Mouse (Mus musculus) G1E (cell line): Measurements from ENCODE around the gene Atp5g2. TPM values are rescaled to one million over a fixed set of nuclear protein-coding genes. Genes with fewer than 3 reads are reported as not detected.
"Not testable (repeated sequence)": the region's sequence is repeated elsewhere in the genome, so short reads cannot be mapped to it uniquely, and the experiment has no call there.

Experiments used
- ATAC-seq: 2 replicates; pipeline ENCODE4 v1.8.0; 2016; ENCODE audit warnings: mild to moderate bottlenecking; ENCODE audit not compliant: insufficient number of reproducible peaks, poor library complexity, low FRiP score, severe bottlenecking; ENCODE audit errors: extremely low read depth
- DNase-seq: peaks from one replicate; pipeline ENCODE4 v3.0.0; 2012; ENCODE audit warnings: low spot score
- H3K27me3 ChIP-seq: 2 replicates; pipeline ENCODE4 v1.6.1; 2012; ENCODE audit warnings: mild to moderate bottlenecking, low read length, inconsistent platforms; ENCODE audit not compliant: insufficient read depth
- H3K36me3 ChIP-seq: replicated peaks from 2 replicates; pipeline ENCODE3; 2012; ENCODE audit warnings: mild to moderate bottlenecking, inconsistent platforms
- H3K4me1 ChIP-seq: 2 replicates; pipeline ENCODE4 v1.6.1; 2012; ENCODE audit warnings: low read depth, low read length, inconsistent platforms, mixed read lengths; ENCODE audit not compliant: insufficient read depth
- H3K4me3 ChIP-seq: 2 replicates; pipeline ENCODE4 v1.5.1; 2012; ENCODE audit warnings: low read depth, mild to moderate bottlenecking, inconsistent platforms, low read length, moderate library complexity, mixed read lengths
- H3K9me3 ChIP-seq: replicated peaks from 2 replicates; pipeline ENCODE4 v1.6.1; 2012; ENCODE audit warnings: inconsistent platforms
- CTCF ChIP-seq: IDR thresholded peaks from 2 replicates; pipeline ENCODE4 v1.5.1; 2012; ENCODE audit warnings: low read depth, low read length, inconsistent platforms, mixed read lengths
- GATA1 ChIP-seq: IDR thresholded peaks from 2 replicates; pipeline ENCODE4 v1.6.1; 2012; ENCODE audit warnings: borderline replicate concordance, low read length, inconsistent platforms, mixed read lengths
- GATA2 ChIP-seq: IDR thresholded peaks from 2 replicates; pipeline ENCODE4 v1.6.1; 2012; ENCODE audit warnings: low read depth, low read length, inconsistent platforms, borderline replicate concordance
- POLR2AphosphoS5 ChIP-seq: IDR thresholded peaks from 2 replicates; pipeline ENCODE4 v1.6.1; 2012; ENCODE audit warnings: low read depth, low read length, inconsistent platforms; ENCODE audit not compliant: insufficient replicate concordance
- TAL1 ChIP-seq: conservative IDR thresholded peaks from 2 replicates; pipeline ENCODE4 v1.6.1; 2012; ENCODE audit warnings: low read depth, low read length, inconsistent platforms, mixed read lengths
- polyA plus RNA-seq: library from polyadenylated mRNA; stranded (reverse); fragments of >175 nt; gene quantifications from 2 replicates; pipeline ENCODE4 v1.2.3, GENCODE M21; 2012
- total RNA-seq, 2 experiments: library from RNA; stranded (forward) in 1 of 2; stranded (reverse) in 1 of 2; fragments of 200-1000 nt in 1 of 2; fragments of >200 nt in 1 of 2; fragmentation: Nextera tagmentation in 1 of 2; gene quantifications; 2 replicates each; pipeline ENCODE4 v1.2.3; 2014 to 2017

The Atp5g2 gene
- total and polyA plus RNA-seq, 3 experiments = 80.3 to 274 (median 167) TPM

GRCm38 (mm10) chr15:102670767-102671575, 1.2 kb downstream of the Atp5g2 start:
- H3K9me3 ChIP-seq = no peaks in the 10 kb centered on the region
- H3K27me3 ChIP-seq = peaks cover 15% of the 10 kb centered on the region
- DNase-seq (peak; percentile 84), ATAC-seq (peak; percentile 94)
- peaks cover 35% of the 10 kb centered on the region for H3K36me3 ChIP-seq
- peak; percentile 95 for TF ChIP-seq CTCF
- no peak for TF ChIP-seq POLR2AphosphoS5
- peaks cover 54% of the 10 kb centered on the region for H3K4me1 ChIP-seq
- H3K4me3 ChIP-seq = peak overlapping the region; percentile 87

GRCm38 (mm10) chr15:102670281-102670680, 1.9 kb downstream of the Atp5g2 start:
- TF ChIP-seq CTCF (no peak), GATA1 (no peak), TAL1 (no peak), GATA2 (no peak), POLR2AphosphoS5 (no peak)
- ATAC-seq (no peak), DNase-seq (no peak)
- Histone ChIP-seq H3K27me3 (peaks cover 15% of the 10 kb centered on the region), H3K4me3 (peak overlapping the region; percentile 87), H3K36me3 (peaks cover 42% of the 10 kb centered on the region), H3K9me3 (no peaks in the 10 kb centered on the region), H3K4me1 (peaks cover 61% of the 10 kb centered on the region)

GRCm38 (mm10) chr15:102669571-102669970, 2.6 kb downstream of the Atp5g2 start:
- Histone ChIP-seq H3K9me3 (no peaks in the 10 kb centered on the region), H3K27me3 (peaks cover 15% of the 10 kb centered on the region), H3K4me1 (peaks cover 63% of the 10 kb centered on the region), H3K4me3 (peak overlapping the region; percentile 87), H3K36me3 (peaks cover 49% of the 10 kb centered on the region)
- ATAC-seq (no peak), DNase-seq (no peak)
- TF ChIP-seq GATA2 (no peak), TAL1 (no peak), GATA1 (no peak), POLR2AphosphoS5 (no peak), CTCF (no peak)

GRCm38 (mm10) chr15:102665494-102665893, 6.7 kb downstream of the Atp5g2 start:
- Histone ChIP-seq H3K9me3 (no peaks in the 10 kb centered on the region), H3K27me3 (no peaks in the 10 kb centered on the region), H3K4me3 (no peak overlapping the region), H3K4me1 (peaks cover 49% of the 10 kb centered on the region), H3K36me3 (peaks cover 88% of the 10 kb centered on the region)
- DNase-seq (peak; percentile 45), ATAC-seq (peak; percentile 54; the same call in 1 of the 2 replicates)
- no peak for TF ChIP-seq GATA1
- peak; percentile 93 for TF ChIP-seq CTCF

GRCm38 (mm10) chr15:102663825-102664224, 8.3 kb downstream of the Atp5g2 start:
- ATAC-seq = no peak
- no peak for DNase-seq
- H3K27me3 ChIP-seq = no peaks in the 10 kb centered on the region
- peaks cover 42% of the 10 kb centered on the region for H3K4me1 ChIP-seq
- no peak for TF ChIP-seq GATA2
- TF ChIP-seq GATA1 = no peak
- no peak for TF ChIP-seq TAL1
- TF ChIP-seq CTCF = no peak
- TF ChIP-seq POLR2AphosphoS5 = no peak
- no peak overlapping the region for H3K4me3 ChIP-seq
- H3K36me3 ChIP-seq = peaks cover 91% of the 10 kb centered on the region
- no peaks in the 10 kb centered on the region for H3K9me3 ChIP-seq

GRCm38 (mm10) chr15:102662601-102663000, 9.6 kb downstream of the Atp5g2 start:
- DNase-seq, ATAC-seq, H3K27me3 ChIP-seq, H3K9me3 ChIP-seq, H3K4me3 ChIP-seq: not testable (repeated sequence)
- peaks cover 36% of the 10 kb centered on the region for H3K4me1 ChIP-seq
- peaks cover 81% of the 10 kb centered on the region for H3K36me3 ChIP-seq
